21 mouse cellular contexts compared by ENCODE assay signal in the genomic region with DNA sequence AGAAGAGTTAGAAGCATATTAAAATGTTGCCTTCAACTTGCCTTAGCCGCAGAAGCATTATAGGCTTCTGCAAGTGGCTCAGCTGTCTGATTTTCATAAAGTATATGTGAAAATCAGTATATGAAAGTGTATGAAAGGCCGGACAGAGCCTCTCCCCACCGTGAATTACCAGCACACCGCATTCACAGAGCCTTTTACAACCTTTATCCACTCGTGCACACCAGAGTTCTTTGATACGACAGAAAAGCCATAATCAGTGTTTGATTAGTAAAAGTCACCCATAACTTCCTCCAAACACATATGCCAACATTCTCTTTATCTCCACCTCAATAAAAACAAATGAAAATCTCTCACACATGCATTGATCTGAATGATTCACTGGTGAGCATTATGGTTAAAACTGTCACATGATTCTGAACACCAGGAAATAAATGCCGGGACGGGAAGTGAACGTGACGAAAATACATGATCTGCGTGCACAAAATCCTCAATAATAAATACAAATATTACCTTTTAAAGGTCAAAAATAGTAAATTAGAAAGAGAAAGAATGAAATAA. TPM values are rescaled to one million over a fixed set of nuclear protein-coding genes. Genes with fewer than 3 reads are reported as not detected.
"Had no signal": no experiment of that assay in that cellular context is flagged by ENCODE, and none has a peak within 500 bp of the region (broad histone marks: within the 10 kb centered on the region; RNA-seq: fewer than 3 reads in every experiment).

No protein-coding gene starts in this region.

- H3K9me3 ChIP-seq: neural tube, embryonic 12.5 days; neural tube, embryonic 13.5 days; neural tube, embryonic 15.5 days; stomach, embryonic 15.5 days had no signal

- H3K9ac ChIP-seq: neural tube, embryonic 12.5 days; neural tube, embryonic 13.5 days; neural tube, embryonic 15.5 days; stomach, embryonic 15.5 days had no signal

- H3K4me1 ChIP-seq: neural tube, embryonic 12.5 days; neural tube, embryonic 13.5 days; neural tube, embryonic 15.5 days; stomach, embryonic 15.5 days had no signal

- DNase-seq: retina, postnatal 1 day; right cerebral cortex, adult 18-20 months; right cerebral cortex, postnatal 14 days; right cerebral cortex, postnatal 25 days; right cerebral cortex, postnatal 4 days; thymus, adult 18-20 months; thymus, adult 2 months; thymus, postnatal 14 days; thymus, postnatal 25 days; thymus, postnatal 4 days had no signal

- H3K27me3 ChIP-seq: neural tube, embryonic 12.5 days; neural tube, embryonic 13.5 days; neural tube, embryonic 15.5 days; stomach, embryonic 15.5 days had no signal

- H3K4me2 ChIP-seq: neural tube, embryonic 12.5 days; neural tube, embryonic 13.5 days; neural tube, embryonic 15.5 days; stomach, embryonic 15.5 days had no signal

- H3K27ac ChIP-seq: neural tube, embryonic 12.5 days; neural tube, embryonic 13.5 days; neural tube, embryonic 15.5 days; stomach, embryonic 15.5 days had no signal

- H3K4me3 ChIP-seq: neural tube, embryonic 12.5 days; neural tube, embryonic 13.5 days; neural tube, embryonic 15.5 days; stomach, embryonic 15.5 days had no signal

- H3K36me3 ChIP-seq: neural tube, embryonic 12.5 days; neural tube, embryonic 13.5 days; neural tube, embryonic 15.5 days; stomach, embryonic 15.5 days had no signal

RNA-seq across cellular contexts. Expression of gene Plscr2, which starts 40.4 kb away (rescaled TPM):
- polyA plus RNA-seq: neural tube, embryonic 11.5 days; neural tube, embryonic 14.5 days had no signal

RNA-seq across cellular contexts. Expression of gene Plscr5, which starts 42.2 kb away (rescaled TPM):
- polyA plus RNA-seq: neural tube, embryonic 11.5 days; small intestine, adult 2 months; spleen, adult 2 months; stomach, embryonic 15.5 days; testis, adult 2 months; thymus, postnatal 0 days; urinary bladder, adult 2 months had no signal
